Mouse (Mus musculus) Patski (cell line): Measurements from ENCODE around the gene Lhx1. TPM values are rescaled to one million over a fixed set of nuclear protein-coding genes. Genes with fewer than 3 reads are reported as not detected.

Source experiments
- ATAC-seq: fragments of 100-300 bp; one replicate; pipeline ENCODE4 v1.8.0; 2021
- CTCF ChIA-PET: fragments of 350-600 bp; sonication (Branson Sonifier 250); formaldehyde crosslinking; loops from one replicate; lab custom pipeline; 2022; ENCODE audit warnings: inconsistent platforms; lab: Charles Lee
- POLR2A ChIA-PET: fragments of 350-600 bp; sonication (Branson Sonifier 250); formaldehyde crosslinking; loops from one replicate; lab custom pipeline; 2022; ENCODE audit warnings: antibody characterized with exemption, inconsistent platforms; lab: Charles Lee
- DNase-seq: peaks from one replicate; pipeline ENCODE4 v3.0.0-alpha.2; 2011; ENCODE audit warnings: low read depth, low spot score
- H3K27me3 ChIP-seq: fragments of 371-371 bp; one replicate; pipeline ENCODE4 v1.5.1; 2021
- CTCF ChIP-seq: fragments of 100-300 bp; IDR thresholded peaks from one replicate; pipeline ENCODE4 v1.5.1; 2021
- in situ Hi-C: fragments of 300-500 bp; cut with MboI; formaldehyde crosslinking; loops from 3 replicates; pipeline ENCODE4 v1.11.1; 2018; ENCODE audit warnings: low pct_unique_long_range_greater_than_20kb, mixed read lengths
- polyA plus RNA-seq: library from polyadenylated mRNA; unstranded; gene quantifications from one replicate; pipeline ENCODE4 v1.2.3, GENCODE M21; 2021

Lhx1 gene
- polyA plus RNA-seq, result 1.1 TPM

GRCm38 (mm10) chr11:84525421-84526274, at the start of gene Lhx1:
Gene Lhx1 (minus strand): TSS chr11:84525535.
- ATAC-seq (no peak), DNase-seq (no peak)
- peaks cover 34% of the 10 kb centered on the region for H3K27me3 ChIP-seq
- ChIA-PET POLR2A (interaction anchor here (1.2 kb wide), 1 partner anchor 9 kb away, joined by 3 read pairs; no protein-coding TSS in a partner anchor), CTCF (no interaction called here)
- TF ChIP-seq CTCF, result no peak
- in situ Hi-C loops, result no loop called here

- POLR2A ChIA-PET, result no interaction called here
- DNase-seq, result no peak
- CTCF ChIA-PET, result no interaction called here
- TF ChIP-seq CTCF, result no peak
- peaks cover 42% of the 10 kb centered on the region for H3K27me3 ChIP-seq
- in situ Hi-C loops, result no loop called here
- no peak for ATAC-seq
Measured at GRCm38 (mm10) chr11:84574834-84575233, 49.5 kb upstream of the Lhx1 start.

GRCm38 (mm10) chr11:84573637-84574036, 48.3 kb upstream of the Lhx1 start:
- TF ChIP-seq CTCF, result no peak
- in situ Hi-C loops, result no loop called here
- DNase-seq (no peak), ATAC-seq (no peak)
- CTCF ChIA-PET, result no interaction called here
- POLR2A ChIA-PET, result interaction anchor here (1.2 kb wide), 1 partner anchor 9 kb away, joined by 4 read pairs; no protein-coding TSS in a partner anchor
- peaks cover 46% of the 10 kb centered on the region for H3K27me3 ChIP-seq

- ATAC-seq (no peak), DNase-seq (no peak)
- CTCF ChIA-PET, result no interaction called here
- POLR2A ChIA-PET, result no interaction called here
- peaks cover 36% of the 10 kb centered on the region for H3K27me3 ChIP-seq
- in situ Hi-C loops, result no loop called here
- TF ChIP-seq CTCF, result no peak
Measured at GRCm38 (mm10) chr11:84570812-84571211, 45.5 kb upstream of the Lhx1 start.

GRCm38 (mm10) chr11:84570392-84570791, 45.1 kb upstream of the Lhx1 start:
- no peak for DNase-seq
- CTCF ChIA-PET, result no interaction called here
- peaks cover 34% of the 10 kb centered on the region for H3K27me3 ChIP-seq
- POLR2A ChIA-PET, result no interaction called here
- no peak for TF ChIP-seq CTCF
- ATAC-seq, result no peak
- in situ Hi-C loops, result no loop called here

- DNase-seq (no peak), ATAC-seq (no peak)
- peaks cover 24% of the 10 kb centered on the region for H3K27me3 ChIP-seq
- TF ChIP-seq CTCF, result no peak
- ChIA-PET POLR2A (interaction anchor here (0.8 kb wide), 1 partner anchor 41 kb away, joined by 3 read pairs; no protein-coding TSS in a partner anchor), CTCF (no interaction called here)
- in situ Hi-C loops, result no loop called here
Measured at GRCm38 (mm10) chr11:84569052-84569751, 43.9 kb upstream of the Lhx1 start.

- POLR2A ChIA-PET, result interaction anchor here (0.8 kb wide), 1 partner anchor 40 kb away, joined by 3 read pairs; no protein-coding TSS in a partner anchor
- ATAC-seq (no peak), DNase-seq (no peak)
- CTCF ChIA-PET, result no interaction called here
- in situ Hi-C loops, result no loop called here
- TF ChIP-seq CTCF, result no peak
- peaks cover 20% of the 10 kb centered on the region for H3K27me3 ChIP-seq
Measured at GRCm38 (mm10) chr11:84568482-84568881, 43.1 kb upstream of the Lhx1 start.

GRCm38 (mm10) chr11:84566691-84567090, 41.4 kb upstream of the Lhx1 start:
- CTCF ChIA-PET, result no interaction called here
- in situ Hi-C loops, result no loop called here
- DNase-seq (no peak), ATAC-seq (no peak)
- H3K27me3 ChIP-seq, result peaks cover 20% of the 10 kb centered on the region
- POLR2A ChIA-PET, result no interaction called here
- no peak for TF ChIP-seq CTCF

GRCm38 (mm10) chr11:84565224-84565623, 39.9 kb upstream of the Lhx1 start:
- TF ChIP-seq CTCF, result no peak
- CTCF ChIA-PET, result interaction anchor here (0.7 to 0.9 kb wide), 2 partner anchors 13 kb away, joined by 3 read pairs; no protein-coding TSS in a partner anchor
- in situ Hi-C loops, result no loop called here
- no peak for ATAC-seq
- H3K27me3 ChIP-seq, result peaks cover 15% of the 10 kb centered on the region
- POLR2A ChIA-PET, result interaction anchor here (0.6 kb wide), 1 partner anchor 111 kb away, joined by 3 read pairs; no protein-coding TSS in a partner anchor
- no peak for DNase-seq

- ATAC-seq (no peak), DNase-seq (no peak)
- CTCF ChIA-PET, result no interaction called here
- POLR2A ChIA-PET, result interaction anchor here (0.6 to 0.7 kb wide), 2 partner anchors 235 to 276 kb away, joined by 3 to 5 read pairs; no protein-coding TSS in a partner anchor
- no peak for TF ChIP-seq CTCF
- in situ Hi-C loops, result no loop called here
- peaks cover 8% of the 10 kb centered on the region for H3K27me3 ChIP-seq
Measured at GRCm38 (mm10) chr11:84563360-84563759, 38.0 kb upstream of the Lhx1 start.
